Mouse (Mus musculus): ENCODE measurements around the gene Dgcr6. TPM values are rescaled to one million over a fixed set of nuclear protein-coding genes. Genes with fewer than 3 reads are reported as not detected.

Dgcr6 gene
- polyA plus RNA-seq, 1 experiment from 2014 or later = 82.8 TPM

DNA sequence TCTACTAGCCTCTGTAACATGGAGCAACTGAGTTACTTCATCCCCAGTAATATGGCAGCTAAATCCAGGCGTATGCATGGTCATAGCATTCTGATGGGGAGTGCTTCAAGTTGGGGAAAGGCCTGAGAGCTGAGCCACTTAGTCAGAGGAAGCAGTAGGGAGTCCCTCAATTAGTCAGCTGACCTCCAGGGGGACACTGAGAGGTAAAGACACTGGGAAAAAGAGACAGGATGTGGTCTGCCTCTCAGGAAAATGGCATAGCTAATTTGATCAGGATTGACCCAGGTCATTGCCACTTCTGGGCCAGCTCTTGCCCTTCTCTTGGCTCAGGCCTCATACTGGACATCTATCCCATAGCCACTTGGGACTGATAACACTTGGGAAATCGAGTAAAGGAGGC is 25.3 kb upstream of the Dgcr6 start:
- ATAC-seq (ENCODE audit: low FRiP score, low TSS enrichment) (no peak), DNase-seq (ENCODE audit: low spot score) (no peak)
- H3K4me3 ChIP-seq (ENCODE audit: low read depth, low read length) = no peak overlapping the region
- WGBS = 60% methylated on average over 2 of the region's 2 CpGs
- no peaks in the 10 kb centered on the region for H3K9me3 ChIP-seq (ENCODE audit: control insufficient read depth, low read length)
- H3K27me3 ChIP-seq (ENCODE audit: control insufficient read depth, insufficient read depth, low read length) = no peaks in the 10 kb centered on the region
- H3K27ac ChIP-seq (replicated peaks) = no peak overlapping the region
- no peaks in the 10 kb centered on the region for H3K36me3 ChIP-seq (ENCODE audit: control insufficient read depth, insufficient read depth, low read length)
- H3K4me1 ChIP-seq (replicated peaks; ENCODE audit: control insufficient read depth, insufficient read depth) = no peaks in the 10 kb centered on the region
- no peak overlapping the region for H3K4me2 ChIP-seq (replicated peaks; ENCODE audit: low read depth)
- H3K9ac ChIP-seq (ENCODE audit: low read length) = no peak overlapping the region
- no peak for TF ChIP-seq EP300 (optimal IDR thresholded peaks at IDR 0.05)
- no peak for TF ChIP-seq CTCF (IDR thresholded peaks at IDR 0.05; ENCODE audit: low read depth)

DNA sequence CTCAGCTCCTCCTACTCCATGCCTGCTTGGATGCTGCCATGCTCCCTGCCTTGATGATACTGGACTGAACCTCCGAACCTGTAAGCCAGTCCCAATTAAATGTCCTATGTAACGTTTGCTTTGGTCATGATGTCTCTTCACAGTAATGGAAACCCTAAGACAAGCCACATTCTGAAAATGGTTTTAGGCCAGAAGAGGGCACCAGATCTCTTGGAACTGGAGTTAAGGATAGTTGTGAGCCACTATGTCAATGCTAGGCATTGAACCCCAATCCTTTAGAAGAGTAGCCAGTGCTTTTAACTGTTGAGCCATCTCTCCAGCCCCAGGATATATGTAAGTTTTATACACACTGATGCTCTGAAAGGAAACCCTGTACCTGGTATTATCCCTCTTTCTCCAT is 20.9 kb upstream of the Dgcr6 start:
- H3K9ac ChIP-seq (ENCODE audit: low read length) = no peak overlapping the region
- 44% methylated on average over 2 of the region's 2 CpGs for WGBS
- no peak for ATAC-seq (ENCODE audit: low FRiP score, low TSS enrichment)
- H3K4me3 ChIP-seq (ENCODE audit: low read depth, low read length) = no peak overlapping the region
- no peak overlapping the region for H3K4me2 ChIP-seq (replicated peaks; ENCODE audit: low read depth)
- H3K27ac ChIP-seq (replicated peaks) = no peak overlapping the region
- no peaks in the 10 kb centered on the region for H3K4me1 ChIP-seq (replicated peaks; ENCODE audit: control insufficient read depth, insufficient read depth)
- no peak for DNase-seq (ENCODE audit: low spot score)
- H3K27me3 ChIP-seq (ENCODE audit: control insufficient read depth, insufficient read depth, low read length) = no peaks in the 10 kb centered on the region
- H3K36me3 ChIP-seq (ENCODE audit: control insufficient read depth, insufficient read depth, low read length) = no peaks in the 10 kb centered on the region
- peak; percentile 75 for TF ChIP-seq CTCF (IDR thresholded peaks at IDR 0.05; ENCODE audit: low read depth)
- TF ChIP-seq EP300 (optimal IDR thresholded peaks at IDR 0.05) = no peak
- no peaks in the 10 kb centered on the region for H3K9me3 ChIP-seq (ENCODE audit: control insufficient read depth, low read length)

DNA sequence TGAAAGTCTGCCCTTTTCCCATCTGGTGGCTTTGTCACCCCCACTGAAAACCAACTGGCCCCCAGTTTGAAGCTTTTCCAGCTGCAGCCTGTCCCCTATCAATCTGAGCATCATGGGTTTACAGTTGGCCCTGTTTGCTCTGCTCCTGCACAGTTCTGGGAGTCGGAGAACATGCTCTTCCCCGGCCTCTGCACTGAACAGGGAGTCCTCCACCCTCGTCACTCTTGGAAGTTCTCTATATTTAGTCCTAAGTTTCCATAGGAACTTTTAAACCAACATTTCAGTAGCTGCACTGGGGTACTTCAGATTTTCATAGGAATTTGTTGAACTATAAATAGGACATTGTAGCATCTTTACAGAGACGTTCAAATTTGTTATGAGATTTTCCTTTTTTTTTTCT is 19.4 kb upstream of the Dgcr6 start:
- Histone ChIP-seq H3K9me3 (ENCODE audit: control insufficient read depth, low read length) (no peaks in the 10 kb centered on the region), H3K36me3 (ENCODE audit: control insufficient read depth, insufficient read depth, low read length) (no peaks in the 10 kb centered on the region), H3K27me3 (ENCODE audit: control insufficient read depth, insufficient read depth, low read length) (no peaks in the 10 kb centered on the region), H3K27ac (replicated peaks) (no peak overlapping the region), H3K9ac (ENCODE audit: low read length) (no peak overlapping the region), H3K4me1 (replicated peaks; ENCODE audit: control insufficient read depth, insufficient read depth) (no peaks in the 10 kb centered on the region), H3K4me3 (ENCODE audit: low read depth, low read length) (no peak overlapping the region), H3K4me2 (replicated peaks; ENCODE audit: low read depth) (no peak overlapping the region)
- TF ChIP-seq CTCF (IDR thresholded peaks at IDR 0.05; ENCODE audit: low read depth) (no peak), EP300 (optimal IDR thresholded peaks at IDR 0.05) (no peak)
- 48% methylated on average over 4 of the region's 4 CpGs for WGBS
- no peak for ATAC-seq (ENCODE audit: low FRiP score, low TSS enrichment)
- no peak for DNase-seq (ENCODE audit: low spot score)

DNA sequence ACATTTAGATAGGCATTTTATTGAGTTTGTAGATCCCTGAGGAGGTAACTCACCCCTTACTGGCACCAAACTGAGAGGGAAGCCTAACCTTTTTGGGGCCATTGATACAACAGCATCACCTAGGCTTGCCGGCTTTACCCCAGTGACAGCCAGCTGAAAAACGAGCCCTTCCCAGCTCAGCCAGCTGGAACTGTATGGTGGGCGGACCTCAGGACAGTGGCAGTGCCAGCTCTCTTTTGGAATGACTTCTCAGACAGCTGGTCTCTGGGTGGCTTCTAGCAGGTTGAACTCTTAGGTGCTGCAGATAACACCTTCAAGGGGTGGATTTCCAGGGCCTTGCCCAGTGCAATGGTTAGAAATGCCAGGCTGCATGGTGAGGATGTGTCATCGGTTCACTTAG is 18.4 kb upstream of the Dgcr6 start:
- H3K9me3 ChIP-seq (ENCODE audit: control insufficient read depth, low read length) = no peaks in the 10 kb centered on the region
- no peaks in the 10 kb centered on the region for H3K4me1 ChIP-seq (replicated peaks; ENCODE audit: control insufficient read depth, insufficient read depth)
- DNase-seq (ENCODE audit: low spot score) = no peak
- H3K4me3 ChIP-seq (ENCODE audit: low read depth, low read length) = no peak overlapping the region
- 64% methylated on average over 4 of the region's 4 CpGs for WGBS
- H3K27me3 ChIP-seq (ENCODE audit: control insufficient read depth, insufficient read depth, low read length) = no peaks in the 10 kb centered on the region
- no peaks in the 10 kb centered on the region for H3K36me3 ChIP-seq (ENCODE audit: control insufficient read depth, insufficient read depth, low read length)
- H3K4me2 ChIP-seq (replicated peaks; ENCODE audit: low read depth) = no peak overlapping the region
- H3K9ac ChIP-seq (ENCODE audit: low read length) = no peak overlapping the region
- TF ChIP-seq EP300 (optimal IDR thresholded peaks at IDR 0.05) = no peak
- no peak for TF ChIP-seq CTCF (IDR thresholded peaks at IDR 0.05; ENCODE audit: low read depth)
- no peak overlapping the region for H3K27ac ChIP-seq (replicated peaks)
- no peak for ATAC-seq (ENCODE audit: low FRiP score, low TSS enrichment)

DNA sequence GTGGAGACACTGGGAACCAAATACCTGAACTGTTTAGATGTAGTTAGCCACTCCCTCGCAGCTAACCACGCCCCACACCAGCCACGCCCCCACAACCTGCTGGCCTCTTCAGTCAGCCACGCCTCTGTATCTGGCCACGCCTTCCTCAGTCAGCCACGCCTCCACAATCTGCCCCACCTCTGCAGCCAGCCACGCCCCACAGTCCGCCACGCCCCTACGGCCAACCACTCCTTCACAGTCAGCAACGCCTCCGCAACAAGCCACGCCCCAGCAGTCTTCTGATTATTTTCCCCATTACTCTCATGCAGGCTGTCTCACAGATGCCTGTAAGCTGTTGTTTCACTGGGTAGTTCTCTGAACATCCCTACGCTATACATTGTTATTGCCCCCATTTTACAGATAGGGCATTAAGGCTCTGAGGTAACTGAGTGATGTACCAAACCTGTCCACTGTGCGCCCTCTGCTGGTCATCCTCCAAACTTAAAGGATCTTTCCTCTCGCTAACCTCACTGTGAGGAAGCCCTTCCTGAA is 16.2 kb upstream of the Dgcr6 start:
- peak; percentile 92 for DNase-seq (ENCODE audit: low spot score)
- Histone ChIP-seq H3K4me2 (replicated peaks; ENCODE audit: low read depth) (no peak overlapping the region), H3K4me1 (replicated peaks; ENCODE audit: control insufficient read depth, insufficient read depth) (no peaks in the 10 kb centered on the region), H3K36me3 (ENCODE audit: control insufficient read depth, insufficient read depth, low read length) (no peaks in the 10 kb centered on the region), H3K9me3 (ENCODE audit: control insufficient read depth, low read length) (no peaks in the 10 kb centered on the region), H3K27me3 (ENCODE audit: control insufficient read depth, insufficient read depth, low read length) (no peaks in the 10 kb centered on the region), H3K9ac (ENCODE audit: low read length) (no peak overlapping the region), H3K27ac (replicated peaks) (no peak overlapping the region), H3K4me3 (ENCODE audit: low read depth, low read length) (no peak overlapping the region)
- 19% methylated on average over 16 of the region's 16 CpGs for WGBS
- TF ChIP-seq CTCF (IDR thresholded peaks at IDR 0.05; ENCODE audit: low read depth) (peak; percentile 82), EP300 (optimal IDR thresholded peaks at IDR 0.05) (no peak)
- ATAC-seq (ENCODE audit: low FRiP score, low TSS enrichment) = peak; percentile 87

DNA sequence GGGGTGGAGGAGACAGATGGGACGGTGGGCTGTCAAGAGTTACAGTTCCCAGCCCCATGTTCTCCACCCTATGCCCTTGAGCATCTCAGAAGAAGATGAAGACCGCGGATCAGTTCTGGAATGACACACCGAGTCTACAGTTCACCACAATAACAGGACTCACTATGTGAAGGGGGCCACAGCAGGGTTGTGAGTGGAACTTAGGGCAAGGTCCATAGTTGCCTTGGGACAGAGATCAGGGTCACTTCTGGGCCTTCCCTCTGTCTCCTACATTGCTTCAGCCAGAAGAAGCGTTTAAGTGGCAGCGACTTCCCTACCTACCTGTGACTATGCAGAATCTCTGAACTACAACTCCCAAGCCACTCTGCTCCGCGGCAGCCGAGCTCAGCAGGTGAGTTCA is 15.6 kb upstream of the Dgcr6 start:
- H3K27me3 ChIP-seq (ENCODE audit: control insufficient read depth, insufficient read depth, low read length) = no peaks in the 10 kb centered on the region
- no peak overlapping the region for H3K4me3 ChIP-seq (ENCODE audit: low read depth, low read length)
- H3K9me3 ChIP-seq (ENCODE audit: control insufficient read depth, low read length) = no peaks in the 10 kb centered on the region
- H3K4me2 ChIP-seq (replicated peaks; ENCODE audit: low read depth) = no peak overlapping the region
- no peak for DNase-seq (ENCODE audit: low spot score)
- 54% methylated on average over 9 of the region's 9 CpGs for WGBS
- no peak overlapping the region for H3K27ac ChIP-seq (replicated peaks)
- no peaks in the 10 kb centered on the region for H3K36me3 ChIP-seq (ENCODE audit: control insufficient read depth, insufficient read depth, low read length)
- peak; percentile 15; the same call in 1 of the 2 replicates for ATAC-seq (ENCODE audit: low FRiP score, low TSS enrichment)
- H3K4me1 ChIP-seq (replicated peaks; ENCODE audit: control insufficient read depth, insufficient read depth) = no peaks in the 10 kb centered on the region
- TF ChIP-seq EP300 (optimal IDR thresholded peaks at IDR 0.05) (no peak), CTCF (IDR thresholded peaks at IDR 0.05; ENCODE audit: low read depth) (no peak)
- H3K9ac ChIP-seq (ENCODE audit: low read length) = no peak overlapping the region
